In genomic region chr19:17678371-17678770, GRCm38 (mm10) we compare ENCODE assay signal across 17 mouse cellular contexts.
DNase-seq lines count a peak whose midpoint lies in the region; ATAC-seq lines count a peak whose summit lies in the region.
"Had no signal": no experiment of that assay in that cellular context is flagged by ENCODE, and none has a peak within 500 bp of the region (broad histone marks: within the 10 kb centered on the region; RNA-seq: fewer than 3 reads in every experiment).

No protein-coding gene starts in this region.

- H3K9ac ChIP-seq in lung, embryonic 15.5 days, result no peak overlapping the region
- H3K9ac ChIP-seq: embryonic facial prominence, embryonic 13.5 days; hindbrain, embryonic 13.5 days; liver, embryonic 13.5 days had no signal

- no peak overlapping the region for H3K27ac ChIP-seq in lung, embryonic 15.5 days
- H3K27ac ChIP-seq: embryonic facial prominence, embryonic 13.5 days; gastrocnemius, adult 2 months; hindbrain, embryonic 13.5 days; liver, embryonic 13.5 days had no signal

- intact Hi-C loops in left cerebral cortex, postnatal 14 days (cut with DNase I), result no loop called here
- intact Hi-C loops in left cerebral cortex, postnatal 4 days (cut with DNase I), result no loop called here

- H3K36me3 ChIP-seq in lung, embryonic 15.5 days, result no peaks in the 10 kb centered on the region
- H3K36me3 ChIP-seq: liver, embryonic 13.5 days had no signal

- ATAC-seq in lung, embryonic 15.5 days (ENCODE audit: borderline replicate concordance, extremely low read depth, low FRiP score, low TSS enrichment), result peak; percentile 65; the same call in 1 of the 2 replicates
- ATAC-seq: forebrain, embryonic 14.5 days had no signal

- H3K4me1 ChIP-seq in lung, embryonic 15.5 days, result peaks cover 4% of the 10 kb centered on the region; the same call in 1 of the 2 replicates
- H3K4me1 ChIP-seq: embryonic facial prominence, embryonic 13.5 days; hindbrain, embryonic 13.5 days; liver, embryonic 13.5 days had no signal

- H3K4me3 ChIP-seq in lung, embryonic 15.5 days, result no peak overlapping the region
- H3K4me3 ChIP-seq: embryonic facial prominence, embryonic 13.5 days; gastrocnemius, adult 2 months; hindbrain, embryonic 13.5 days; liver, embryonic 13.5 days had no signal

- 43% methylated on average over 7 of the region's 7 CpGs for WGBS in lung, embryonic 15.5 days

- no peaks in the 10 kb centered on the region for H3K27me3 ChIP-seq in lung, embryonic 15.5 days
- H3K27me3 ChIP-seq: embryonic facial prominence, embryonic 13.5 days; hindbrain, embryonic 13.5 days; liver, embryonic 13.5 days had no signal

- peak; percentile 12 to 22 for DNase-seq in left cerebral cortex, postnatal 14 days (ENCODE audit: low spot score in 2 of 2)
- no peak for DNase-seq in left cerebral cortex, postnatal 4 days
- DNase-seq in frontal cortex, postnatal 36 days (ENCODE audit: low spot score in 2 of 2), result peak; percentile 31 to 51
- peak; percentile 16 to 40 for DNase-seq in lung, postnatal 4 days
- no peak for DNase-seq in embryo, embryonic 9.5 days (ENCODE audit: extremely low spot score)
- DNase-seq in gastrocnemius, postnatal 25 days, result no peak
- DNase-seq: cerebellum, adult 9-10 months; gastrocnemius, adult 2 months; heart, postnatal 10 days; kidney, postnatal 4 days; liver, embryonic 13.5 days had no signal

- no peak overlapping the region for H3K4me2 ChIP-seq in lung, embryonic 15.5 days
- H3K4me2 ChIP-seq: embryonic facial prominence, embryonic 13.5 days; heart, embryonic 11.5 days; hindbrain, embryonic 13.5 days; liver, embryonic 13.5 days; midbrain, embryonic 11.5 days had no signal

- no peaks in the 10 kb centered on the region for H3K9me3 ChIP-seq in lung, embryonic 15.5 days
- H3K9me3 ChIP-seq: embryonic facial prominence, embryonic 13.5 days; hindbrain, embryonic 13.5 days; liver, embryonic 13.5 days had no signal

Comparison
In these comparisons a context has a peak if more than half of its experiments do, and no peak if none do; other contexts are left out.
1. DNase-seq: peak in left cerebral cortex, postnatal 14 days (2 of 2), frontal cortex, postnatal 36 days (2 of 2) and lung, postnatal 4 days (2 of 2); none in left cerebral cortex, postnatal 4 days (single experiment), embryo, embryonic 9.5 days (single experiment) and gastrocnemius, postnatal 25 days (single experiment).